Mouse (Mus musculus) NIH3T3 (cell line): ENCODE results near the gene Tbx15.
"Not testable (repeated sequence)": the region's sequence is repeated elsewhere in the genome, so short reads cannot be mapped to it uniquely, and the experiment has no call there.

Experiments used
- DNase-seq: peaks from one replicate; pipeline ENCODE4 v3.0.0-alpha.2; 2012; ENCODE audit warnings: low read depth

Gene Tbx15

GRCm38 (mm10) chr3:99266752-99267303 is 26.6 kb downstream of the Tbx15 start:
- no peak for DNase-seq

GRCm38 (mm10) chr3:99277973-99278580 is 37.9 kb downstream of the Tbx15 start:
- no peak for DNase-seq

GRCm38 (mm10) chr3:99279718-99280117 is 39.5 kb downstream of the Tbx15 start:
- no peak for DNase-seq

- DNase-seq = no peak
These were observed 41.3 kb downstream of the Tbx15 start for GRCm38 (mm10) chr3:99281453-99281852.

- peak; percentile 37 for DNase-seq
These were observed 48.1 kb downstream of the Tbx15 start for GRCm38 (mm10) chr3:99288302-99288701.

GRCm38 (mm10) chr3:99290064-99290702 is 50.0 kb downstream of the Tbx15 start:
- DNase-seq = peak; percentile 27

- DNase-seq = no peak
These were observed 50.7 kb downstream of the Tbx15 start for GRCm38 (mm10) chr3:99290878-99291277.

- DNase-seq = no peak
These were observed 51.2 kb downstream of the Tbx15 start for GRCm38 (mm10) chr3:99291386-99291785.

- DNase-seq = no peak
These were observed 52.4 kb downstream of the Tbx15 start for GRCm38 (mm10) chr3:99292531-99292931.

GRCm38 (mm10) chr3:99294209-99294608 is 54.0 kb downstream of the Tbx15 start:
- not testable (repeated sequence) for DNase-seq

GRCm38 (mm10) chr3:99295301-99295700 is 55.1 kb downstream of the Tbx15 start:
- peak; percentile 68 for DNase-seq

- no peak for DNase-seq
These were observed 56.0 kb downstream of the Tbx15 start for GRCm38 (mm10) chr3:99296186-99296585.

- peak; percentile 14 for DNase-seq
These were observed 60.7 kb downstream of the Tbx15 start for GRCm38 (mm10) chr3:99300846-99301245.

- peak; percentile 73 for DNase-seq
These were observed 70.7 kb downstream of the Tbx15 start for GRCm38 (mm10) chr3:99310877-99311276.

GRCm38 (mm10) chr3:99311943-99312635 is 71.9 kb downstream of the Tbx15 start:
- DNase-seq = no peak

GRCm38 (mm10) chr3:99322345-99322744 is 82.2 kb downstream of the Tbx15 start:
- DNase-seq = no peak

GRCm38 (mm10) chr3:99329316-99329715 is 89.1 kb downstream of the Tbx15 start:
- no peak for DNase-seq

GRCm38 (mm10) chr3:99331086-99331485 is 90.9 kb downstream of the Tbx15 start:
- peak; percentile 51 for DNase-seq

- DNase-seq = no peak
These were observed 96.7 kb downstream of the Tbx15 start for GRCm38 (mm10) chr3:99336866-99337265.

GRCm38 (mm10) chr3:99338756-99339155 is 98.6 kb downstream of the Tbx15 start:
- peak; percentile 27 for DNase-seq

- no peak for DNase-seq
These were observed 99.8 kb downstream of the Tbx15 start for GRCm38 (mm10) chr3:99340021-99340420.

- DNase-seq = no peak
These were observed 139.6 kb downstream of the Tbx15 start for GRCm38 (mm10) chr3:99379616-99380250.
